Mouse (Mus musculus) forebrain, embryonic 10.5 days (tissue): Measurements from ENCODE around the gene Ctnna2. TPM values are rescaled to one million over a fixed set of nuclear protein-coding genes. Genes with fewer than 3 reads are reported as not detected.

ENCODE experiments used
- DNase-seq: peaks from one replicate; pipeline ENCODE4 v3.0.0-alpha.2; 2017; ENCODE audit warnings: low spot score; ENCODE audit errors: extremely low spot score
- H3K27ac ChIP-seq: fragments of 300-500 bp; sonication (generic); 2 replicates; pipeline ENCODE4 v1.5.1; 2016; ENCODE audit warnings: mild to moderate bottlenecking
- H3K27me3 ChIP-seq: fragments of 300-500 bp; sonication (generic); 2 replicates; pipeline ENCODE4 v1.6.1; 2016; ENCODE audit warnings: mild to moderate bottlenecking; ENCODE audit not compliant: poor library complexity, severe bottlenecking
- H3K36me3 ChIP-seq: fragments of 300-500 bp; sonication (generic); replicated peaks from 2 replicates; pipeline ENCODE4 v1.6.1; 2016; ENCODE audit warnings: mild to moderate bottlenecking, moderate library complexity
- H3K4me1 ChIP-seq: fragments of 300-500 bp; sonication (generic); 2 replicates; pipeline ENCODE4 v1.6.1; 2016
- H3K4me3 ChIP-seq: fragments of 300-500 bp; sonication (generic); 2 replicates; pipeline ENCODE4 v1.5.1; 2016; ENCODE audit warnings: mild to moderate bottlenecking, moderate library complexity
- H3K9me3 ChIP-seq: fragments of 300-500 bp; sonication (generic); 2 replicates; pipeline ENCODE4 v1.6.1; 2016; ENCODE audit warnings: mild to moderate bottlenecking, moderate library complexity
- WGBS: fragments of 180-500 bp; shearing (Covaris S2); methylation state at CpG from one replicate; pipeline ENCODE4 v1.1.7; 2016; 5-methylcytosine and 5-hydroxymethylcytosine counted together
- polyA plus RNA-seq: library from polyadenylated mRNA; unstranded; fragments of >200 nt; fragmentation: Nextera tagmentation; extraction: Ambion mirVana; gene quantifications from 2 replicates; pipeline ENCODE4 v1.2.1, GENCODE M21; 2016

Gene Ctnna2
- polyA plus RNA-seq, 1 experiment from 2014 or later = 16.1 TPM

DNA sequence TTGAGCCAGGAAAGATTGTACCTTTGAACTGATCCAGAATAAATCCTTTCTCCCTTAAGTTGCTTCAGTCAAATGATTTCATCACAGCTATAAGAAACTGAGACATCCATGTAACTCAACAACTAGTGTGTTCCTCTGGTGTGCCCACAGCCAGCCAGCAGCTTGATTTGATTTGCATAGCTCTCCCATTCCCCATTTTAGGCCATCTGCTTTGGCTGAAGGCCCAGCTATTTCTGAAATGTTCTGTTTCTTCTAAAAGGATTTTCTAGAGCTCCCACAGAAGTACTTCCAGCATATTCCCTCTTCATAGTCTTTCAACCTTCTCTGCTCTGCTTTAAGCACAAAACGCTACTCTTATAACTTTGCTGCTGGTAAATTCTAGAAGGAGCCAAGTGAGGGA, 770.3 kb downstream of the Ctnna2 start:
- 94% methylated on average over 1 of the region's 1 CpGs for WGBS
- DNase-seq = no peak
- Histone ChIP-seq H3K4me3 (no peak overlapping the region), H3K36me3 (no peaks in the 10 kb centered on the region), H3K4me1 (peaks cover 10% of the 10 kb centered on the region), H3K27me3 (no peaks in the 10 kb centered on the region), H3K27ac (no peak overlapping the region), H3K9me3 (no peaks in the 10 kb centered on the region)

- DNase-seq = no peak
- no peak overlapping the region for H3K4me3 ChIP-seq
- WGBS = 43% methylated on average over 2 of the region's 2 CpGs
- H3K27ac ChIP-seq = no peak overlapping the region
- no peaks in the 10 kb centered on the region for H3K36me3 ChIP-seq
- no peaks in the 10 kb centered on the region for H3K9me3 ChIP-seq
- H3K27me3 ChIP-seq = no peaks in the 10 kb centered on the region
- H3K4me1 ChIP-seq = peaks cover 22% of the 10 kb centered on the region
Observed at GRCm38 (mm10) chr6:77199375-77199774, 780.1 kb downstream of the Ctnna2 start.

- Histone ChIP-seq H3K4me3 (no peak overlapping the region), H3K36me3 (no peaks in the 10 kb centered on the region), H3K27me3 (no peaks in the 10 kb centered on the region), H3K9me3 (no peaks in the 10 kb centered on the region), H3K27ac (no peak overlapping the region), H3K4me1 (peaks cover 22% of the 10 kb centered on the region)
- DNase-seq = no peak
- 95% methylated on average over 3 of the region's 3 CpGs for WGBS
Observed at GRCm38 (mm10) chr6:77196650-77197049, 782.8 kb downstream of the Ctnna2 start.

- Histone ChIP-seq H3K36me3 (no peaks in the 10 kb centered on the region), H3K27me3 (no peaks in the 10 kb centered on the region), H3K4me3 (no peak overlapping the region), H3K9me3 (no peaks in the 10 kb centered on the region), H3K27ac (no peak overlapping the region), H3K4me1 (peaks cover 14% of the 10 kb centered on the region)
- no peak for DNase-seq
- 75% methylated on average over 4 of the region's 4 CpGs for WGBS
Observed at GRCm38 (mm10) chr6:77191635-77192034, 787.9 kb downstream of the Ctnna2 start.

DNA sequence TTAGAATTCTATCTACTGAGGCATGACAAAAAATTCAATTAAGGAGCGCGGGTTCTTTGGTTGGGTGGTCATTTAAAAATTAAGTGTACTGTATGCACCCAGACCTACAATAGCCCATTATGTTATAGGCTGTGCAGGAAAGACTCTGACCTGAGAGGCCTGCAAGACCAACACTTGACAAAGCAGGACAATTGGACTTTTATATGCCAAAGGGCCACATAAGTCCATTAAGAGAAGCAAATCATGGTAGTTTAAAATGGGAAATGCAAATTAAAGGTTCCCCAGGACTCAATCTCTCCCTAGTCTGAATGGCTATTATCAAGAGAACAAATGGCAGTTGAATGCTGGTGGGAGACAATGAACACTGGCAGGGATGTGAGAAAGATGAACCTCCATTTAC, 790.9 kb downstream of the Ctnna2 start:
- no peaks in the 10 kb centered on the region for H3K27me3 ChIP-seq
- DNase-seq = no peak
- H3K4me1 ChIP-seq = peaks cover 18% of the 10 kb centered on the region
- 60% methylated on average over 2 of the region's 2 CpGs for WGBS
- no peaks in the 10 kb centered on the region for H3K36me3 ChIP-seq
- H3K9me3 ChIP-seq = no peaks in the 10 kb centered on the region
- H3K27ac ChIP-seq = no peak overlapping the region
- H3K4me3 ChIP-seq = no peak overlapping the region

DNA sequence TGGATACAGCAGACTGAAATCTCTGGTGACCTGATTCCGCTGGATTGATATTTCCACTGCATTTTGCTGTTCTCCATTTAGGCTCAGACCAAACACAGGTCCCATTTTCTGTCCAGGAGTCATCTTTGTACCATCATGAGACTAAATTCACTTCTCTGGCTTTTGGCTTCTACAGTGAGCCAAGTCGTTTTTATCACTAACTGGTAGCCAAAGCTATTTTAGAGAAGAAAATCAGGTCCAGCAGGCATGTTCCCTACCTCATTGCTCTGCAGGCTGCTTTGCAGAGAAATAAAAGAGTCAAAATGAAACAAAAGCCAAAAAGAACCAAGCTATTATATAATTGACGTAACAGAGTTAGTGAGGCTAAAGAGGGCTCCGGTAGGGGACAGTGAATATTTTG, 793.7 kb downstream of the Ctnna2 start:
- no peaks in the 10 kb centered on the region for H3K9me3 ChIP-seq
- no peaks in the 10 kb centered on the region for H3K36me3 ChIP-seq
- no peaks in the 10 kb centered on the region for H3K27me3 ChIP-seq
- H3K4me3 ChIP-seq = no peak overlapping the region
- no peak for DNase-seq
- H3K27ac ChIP-seq = no peak overlapping the region
- WGBS = 85% methylated on average over 4 of the region's 4 CpGs
- peaks cover 18% of the 10 kb centered on the region for H3K4me1 ChIP-seq

GRCm38 (mm10) chr6:77184896-77185295, 794.6 kb downstream of the Ctnna2 start:
- no peaks in the 10 kb centered on the region for H3K9me3 ChIP-seq
- no peaks in the 10 kb centered on the region for H3K27me3 ChIP-seq
- H3K36me3 ChIP-seq = no peaks in the 10 kb centered on the region
- no peak for DNase-seq
- H3K27ac ChIP-seq = no peak overlapping the region
- 78% methylated on average over 2 of the region's 2 CpGs for WGBS
- no peak overlapping the region for H3K4me3 ChIP-seq
- H3K4me1 ChIP-seq = peaks cover 18% of the 10 kb centered on the region

DNA sequence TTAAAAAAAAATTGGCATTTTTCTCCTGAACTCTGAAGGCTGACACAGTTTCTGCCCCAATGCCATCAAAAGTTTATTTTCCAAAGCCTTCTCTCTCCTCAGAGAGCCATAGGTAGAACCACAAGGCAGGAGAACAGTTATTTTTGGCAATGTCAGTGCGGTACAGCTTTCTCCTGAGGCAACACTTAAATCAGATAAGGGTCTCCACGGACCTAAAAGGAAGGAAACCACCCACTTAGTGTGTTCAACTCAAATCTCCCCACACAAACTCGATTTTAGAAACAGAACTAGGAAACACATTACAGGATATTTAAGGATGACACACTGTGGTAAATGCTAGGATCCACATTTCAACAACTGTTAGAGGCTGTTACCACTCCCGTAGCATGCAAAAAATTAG, 803.7 kb downstream of the Ctnna2 start:
- Histone ChIP-seq H3K36me3 (no peaks in the 10 kb centered on the region), H3K27me3 (no peaks in the 10 kb centered on the region), H3K4me1 (no peaks in the 10 kb centered on the region), H3K9me3 (no peaks in the 10 kb centered on the region), H3K4me3 (no peak overlapping the region), H3K27ac (no peak overlapping the region)
- DNase-seq = no peak
- WGBS = 80% methylated on average over 4 of the region's 4 CpGs

GRCm38 (mm10) chr6:77157028-77157427, 822.5 kb downstream of the Ctnna2 start:
- no peak overlapping the region for H3K4me3 ChIP-seq
- H3K9me3 ChIP-seq = no peaks in the 10 kb centered on the region
- 93% methylated on average over 5 of the region's 5 CpGs for WGBS
- H3K27ac ChIP-seq = no peak overlapping the region
- no peaks in the 10 kb centered on the region for H3K27me3 ChIP-seq
- no peaks in the 10 kb centered on the region for H3K36me3 ChIP-seq
- no peak for DNase-seq
- no peaks in the 10 kb centered on the region for H3K4me1 ChIP-seq

DNA sequence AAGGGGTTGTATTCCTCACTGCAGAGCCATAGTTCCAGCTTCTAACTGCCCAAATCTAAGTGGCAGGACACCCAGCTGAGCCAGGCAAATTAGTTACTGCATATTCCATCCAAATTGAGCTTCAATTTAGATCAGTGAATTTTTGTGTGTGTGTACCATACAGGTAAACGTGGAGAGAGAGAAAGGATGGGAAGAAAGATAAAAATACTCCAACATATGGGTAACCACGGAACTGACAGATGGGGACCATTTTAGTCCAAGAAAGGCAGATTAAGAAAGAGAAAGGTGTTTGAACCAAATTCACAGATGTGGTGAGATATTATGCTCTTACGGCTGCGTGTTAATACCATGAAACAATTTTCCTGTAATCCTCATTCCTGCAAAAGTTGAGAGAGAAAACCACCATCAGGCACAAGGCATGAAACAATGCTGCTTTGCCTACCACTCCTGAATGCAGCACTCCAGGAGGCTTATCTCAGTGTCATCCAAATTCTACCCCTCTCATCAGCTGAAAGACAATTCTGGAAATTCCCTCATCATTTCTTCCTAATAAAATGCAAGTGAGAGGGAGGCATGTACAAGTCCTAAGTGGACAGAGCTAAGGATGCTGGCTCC, 840.1 kb downstream of the Ctnna2 start:
- Histone ChIP-seq H3K9me3 (no peaks in the 10 kb centered on the region), H3K36me3 (no peaks in the 10 kb centered on the region), H3K27me3 (no peaks in the 10 kb centered on the region), H3K4me1 (no peaks in the 10 kb centered on the region), H3K4me3 (no peak overlapping the region), H3K27ac (no peak overlapping the region)
- WGBS = 89% methylated on average over 4 of the region's 4 CpGs
- no peak for DNase-seq

GRCm38 (mm10) chr6:77120926-77121325, 858.6 kb downstream of the Ctnna2 start:
- H3K27me3 ChIP-seq = no peaks in the 10 kb centered on the region
- DNase-seq = no peak
- H3K36me3 ChIP-seq = no peaks in the 10 kb centered on the region
- H3K4me3 ChIP-seq = no peak overlapping the region
- H3K4me1 ChIP-seq = peaks cover 16% of the 10 kb centered on the region
- no peaks in the 10 kb centered on the region for H3K9me3 ChIP-seq
- peak overlapping the region; percentile 9; the same call in 1 of the 2 replicates for H3K27ac ChIP-seq
- WGBS = 89% methylated on average over 2 of the region's 2 CpGs

DNA sequence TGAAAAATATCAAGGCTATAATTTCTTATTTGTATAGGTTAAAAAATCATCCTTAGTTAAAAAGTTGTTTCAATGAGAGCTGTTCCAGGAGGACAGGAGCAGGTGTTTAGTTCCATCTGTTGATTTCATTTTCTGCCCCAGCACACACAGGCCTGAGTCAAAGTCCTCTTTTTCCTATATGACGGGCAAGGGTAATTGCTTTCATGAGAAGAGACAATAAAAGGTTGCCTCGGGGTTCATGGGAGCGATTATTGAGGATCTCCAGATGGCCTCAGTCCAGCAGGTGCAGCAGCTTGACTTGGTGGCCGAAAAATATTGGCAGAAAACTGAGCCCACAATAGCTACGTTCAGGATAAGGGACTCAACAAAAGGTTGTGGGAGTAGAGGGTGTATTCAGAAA, 859.0 kb downstream of the Ctnna2 start:
- DNase-seq = no peak
- no peak overlapping the region for H3K27ac ChIP-seq
- H3K27me3 ChIP-seq = no peaks in the 10 kb centered on the region
- H3K9me3 ChIP-seq = no peaks in the 10 kb centered on the region
- peaks cover 16% of the 10 kb centered on the region for H3K4me1 ChIP-seq
- 62% methylated on average over 5 of the region's 5 CpGs for WGBS
- H3K4me3 ChIP-seq = no peak overlapping the region
- no peaks in the 10 kb centered on the region for H3K36me3 ChIP-seq

DNA sequence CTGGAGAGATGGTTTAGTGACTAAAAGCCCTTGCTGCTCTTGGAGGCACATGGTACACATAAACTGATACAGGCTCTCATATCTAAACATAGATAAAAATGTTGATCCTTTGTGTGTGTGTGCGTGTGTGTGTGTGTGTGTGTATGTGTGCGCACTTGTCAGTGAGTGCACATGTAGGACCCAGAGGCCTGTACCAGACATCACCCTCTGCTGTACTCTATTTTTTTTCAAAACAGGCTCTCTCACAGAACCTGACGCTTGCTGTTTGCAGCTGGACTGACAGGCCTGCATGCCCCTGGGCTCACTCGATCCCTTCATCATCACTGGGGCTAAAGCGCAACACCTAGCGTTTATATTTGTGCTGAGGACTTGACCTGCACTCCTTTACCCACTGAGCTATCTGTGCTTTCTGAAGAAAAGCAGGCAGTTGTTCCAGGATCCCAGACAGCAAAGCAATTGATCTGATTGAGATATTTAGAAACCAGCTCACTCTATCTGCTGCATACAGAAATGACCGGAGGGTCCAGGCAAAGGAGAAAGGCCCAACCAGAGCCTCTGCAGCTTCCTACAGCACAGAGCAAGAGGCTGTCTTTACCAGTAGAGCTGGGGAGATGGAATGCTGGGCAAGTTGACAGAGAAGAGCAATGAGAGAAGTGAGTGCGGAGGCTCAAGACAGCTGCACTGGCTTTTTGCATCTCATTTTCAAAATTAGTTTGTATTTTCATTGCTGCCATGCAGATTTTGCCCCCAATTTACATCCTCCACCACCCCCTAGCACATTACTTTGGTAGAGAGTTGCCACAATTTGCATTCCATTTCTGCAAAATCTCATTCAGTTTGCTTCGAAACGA, 870.2 kb downstream of the Ctnna2 start:
- Histone ChIP-seq H3K4me3 (no peak overlapping the region), H3K36me3 (no peaks in the 10 kb centered on the region), H3K27me3 (no peaks in the 10 kb centered on the region), H3K4me1 (peaks cover 15% of the 10 kb centered on the region), H3K9me3 (no peaks in the 10 kb centered on the region), H3K27ac (peak overlapping the region; percentile 45; the same call in 1 of the 2 replicates)
- 83% methylated on average over 10 of the region's 10 CpGs for WGBS
- no peak for DNase-seq
